ENCODE assay signal across 8 mouse cellular contexts in genomic region chr9:121285341-121286324, GRCm38 (mm10). TPM values are rescaled to one million over a fixed set of nuclear protein-coding genes. Genes with fewer than 3 reads are reported as not detected.
DNase-seq lines count a peak whose midpoint lies in the region; ATAC-seq and TF ChIP-seq lines count a peak whose summit lies in the region.

No protein-coding gene starts in this region.

- H3K4me3 ChIP-seq in forebrain, embryonic 14.5 days (ENCODE audit: low read depth, low read length), result peak overlapping the region; percentile 43
- H3K4me3 ChIP-seq in hindbrain, embryonic 10.5 days, result peak overlapping the region; percentile 56
- peak overlapping the region; percentile 52 for H3K4me3 ChIP-seq in limb, embryonic 10.5 days
- peak overlapping the region; percentile 56 for H3K4me3 ChIP-seq in midbrain, embryonic 10.5 days
- peak overlapping the region; percentile 51 for H3K4me3 ChIP-seq in spleen, adult 2 months (ENCODE audit: extremely low read depth, insufficient read depth, insufficient read length)

- no peaks in the 10 kb centered on the region for H3K27me3 ChIP-seq in forebrain, embryonic 14.5 days (replicated peaks; ENCODE audit: control insufficient read depth, insufficient read depth, low read length)
- H3K27me3 ChIP-seq in hindbrain, embryonic 10.5 days (ENCODE audit: insufficient read depth, poor library complexity, severe bottlenecking), result no peaks in the 10 kb centered on the region
- no peaks in the 10 kb centered on the region for H3K27me3 ChIP-seq in limb, embryonic 10.5 days (ENCODE audit: low read depth, poor library complexity, severe bottlenecking)
- no peaks in the 10 kb centered on the region for H3K27me3 ChIP-seq in midbrain, embryonic 10.5 days (ENCODE audit: low read depth, poor library complexity, severe bottlenecking)
- no peaks in the 10 kb centered on the region for H3K27me3 ChIP-seq in spleen, adult 2 months (ENCODE audit: control insufficient read depth, insufficient read depth, low read length)

- H3K27ac ChIP-seq in forebrain, embryonic 14.5 days (ENCODE audit: low read depth, low read length), result no peak overlapping the region
- H3K27ac ChIP-seq in hindbrain, embryonic 10.5 days, result peak overlapping the region; percentile 86
- peak overlapping the region; percentile 82 for H3K27ac ChIP-seq in limb, embryonic 10.5 days
- H3K27ac ChIP-seq in midbrain, embryonic 10.5 days (replicated peaks), result peak overlapping the region; percentile 84
- no peak overlapping the region for H3K27ac ChIP-seq in spleen, adult 2 months (ENCODE audit: insufficient read depth, low read length)

- TF ChIP-seq POLR2A in spleen, adult 2 months (IDR thresholded peaks at IDR 0.05; ENCODE audit: low read depth, low read length), result no peak

- WGBS in forebrain, embryonic 14.5 days, result 16% methylated on average over 29 of the region's 29 CpGs
- WGBS in hindbrain, embryonic 10.5 days, result 21% methylated on average over 29 of the region's 29 CpGs
- WGBS in limb, embryonic 10.5 days, result 27% methylated on average over 29 of the region's 29 CpGs
- WGBS in midbrain, embryonic 10.5 days, result 22% methylated on average over 29 of the region's 29 CpGs
- WGBS in spleen, adult 2 months, result 24% methylated on average over 29 of the region's 29 CpGs

- no peaks in the 10 kb centered on the region for H3K4me1 ChIP-seq in forebrain, embryonic 14.5 days (ENCODE audit: control insufficient read depth, insufficient read depth, low read length)
- H3K4me1 ChIP-seq in hindbrain, embryonic 10.5 days (replicated peaks), result peaks cover 14% of the 10 kb centered on the region
- H3K4me1 ChIP-seq in limb, embryonic 10.5 days, result peaks cover 6% of the 10 kb centered on the region
- H3K4me1 ChIP-seq in midbrain, embryonic 10.5 days, result peaks cover 11% of the 10 kb centered on the region
- H3K4me1 ChIP-seq in spleen, adult 2 months (ENCODE audit: control insufficient read depth, insufficient read depth, insufficient read length), result no peaks in the 10 kb centered on the region

- H3K4me2 ChIP-seq in forebrain, embryonic 14.5 days (ENCODE audit: low read length), result peak overlapping the region; percentile 65

- no peaks in the 10 kb centered on the region for H3K36me3 ChIP-seq in forebrain, embryonic 14.5 days (ENCODE audit: control insufficient read depth, insufficient read depth, low read length)
- H3K36me3 ChIP-seq in hindbrain, embryonic 10.5 days, result peaks cover 12% of the 10 kb centered on the region
- peaks cover 5% of the 10 kb centered on the region for H3K36me3 ChIP-seq in limb, embryonic 10.5 days
- H3K36me3 ChIP-seq in midbrain, embryonic 10.5 days, result peaks cover 14% of the 10 kb centered on the region
- H3K36me3 ChIP-seq in spleen, adult 2 months (ENCODE audit: control insufficient read depth, insufficient read depth, low read length), result no peaks in the 10 kb centered on the region

- ATAC-seq in forebrain, embryonic 14.5 days, result peak; percentile 88

- DNase-seq in layer of hippocampus, adult 9-11 months, result peak; percentile 59
- no peak for DNase-seq in layer of hippocampus, adult 8-10 months (ENCODE audit: low spot score in 2 of 2)
- peak; percentile 83 for DNase-seq in brain, adult 2 months (ENCODE audit: low read depth, low spot score)
- DNase-seq in forebrain, embryonic 14.5 days (ENCODE audit: low spot score), result peak; percentile 76
- peak; percentile 75 for DNase-seq in hindbrain, embryonic 10.5 days (ENCODE audit: low spot score)
- DNase-seq in limb, embryonic 10.5 days (ENCODE audit: low spot score), result peak; percentile 65
- peak; percentile 73 for DNase-seq in midbrain, embryonic 10.5 days (ENCODE audit: low spot score)
- DNase-seq in spleen, adult 2 months (ENCODE audit: low read depth in 1 of 2, low spot score in 2 of 2), result peak; percentile 70

- no peaks in the 10 kb centered on the region; the same call in 1 of the 2 replicates for H3K9me3 ChIP-seq in forebrain, embryonic 14.5 days (replicated peaks; ENCODE audit: control insufficient read depth, low read length)
- peaks cover 22% of the 10 kb centered on the region for H3K9me3 ChIP-seq in hindbrain, embryonic 10.5 days
- no peaks in the 10 kb centered on the region for H3K9me3 ChIP-seq in limb, embryonic 10.5 days (replicated peaks)
- peaks cover 24% of the 10 kb centered on the region for H3K9me3 ChIP-seq in midbrain, embryonic 10.5 days (replicated peaks)

- peak overlapping the region; percentile 62 for H3K9ac ChIP-seq in forebrain, embryonic 14.5 days (ENCODE audit: low read length)

- TF ChIP-seq CTCF in spleen, adult 2 months (IDR thresholded peaks at IDR 0.05; ENCODE audit: extremely low read depth, insufficient read depth, insufficient read length, insufficient replicate concordance), result no peak

RNA-seq across cellular contexts. Expression of gene Ulk4, which starts 8.6 kb away (rescaled TPM):
- total RNA-seq in layer of hippocampus, adult 8-10 months (2022), result 10 to 100 TPM in 2 of 4 experiments, 1 to 10 TPM in 2; 7.9 to 10.8 (median 9.9) TPM
- 105 and 131 TPM in 2 replicates for polyA plus RNA-seq in forebrain, embryonic 14.5 days (2014; fragmentation: Nextera tagmentation; extraction: Ambion mirVana)
- 123 and 131 TPM in 2 replicates for polyA plus RNA-seq in hindbrain, embryonic 10.5 days (2016; fragmentation: Nextera tagmentation; extraction: Ambion mirVana)
- polyA plus RNA-seq in limb, embryonic 10.5 days (2016; fragmentation: Nextera tagmentation; extraction: Ambion mirVana), result 119 and 140 TPM in 2 replicates
- polyA plus RNA-seq in midbrain, embryonic 10.5 days (2016; fragmentation: Nextera tagmentation; extraction: Ambion mirVana), result 147 and 155 TPM in 2 replicates
- 0.39 and 0.48 TPM in 2 replicates for polyA plus RNA-seq in spleen, adult 2 months (2012; rRNA removed)

RNA-seq across cellular contexts. Expression of gene Trak1, which starts 11.7 kb away (rescaled TPM):
- total RNA-seq in layer of hippocampus, adult 8-10 months (2022), result 100 to 1,000 TPM; 201 to 260 (median 228) TPM
- polyA plus RNA-seq in forebrain, embryonic 14.5 days (2014; fragmentation: Nextera tagmentation; extraction: Ambion mirVana), result 40.3 and 58.5 TPM in 2 replicates
- 24.1 and 33.1 TPM in 2 replicates for polyA plus RNA-seq in hindbrain, embryonic 10.5 days (2016; fragmentation: Nextera tagmentation; extraction: Ambion mirVana)
- 9.6 and 12.2 TPM in 2 replicates for polyA plus RNA-seq in limb, embryonic 10.5 days (2016; fragmentation: Nextera tagmentation; extraction: Ambion mirVana)
- 26.5 and 29.7 TPM in 2 replicates for polyA plus RNA-seq in midbrain, embryonic 10.5 days (2016; fragmentation: Nextera tagmentation; extraction: Ambion mirVana)
- 31.0 and 43.6 TPM in 2 replicates for polyA plus RNA-seq in spleen, adult 2 months (2012; rRNA removed)

Comparison
In these comparisons a context has a peak if more than half of its experiments do, and no peak if none do; other contexts are left out.
1. DNase-seq: peak in layer of hippocampus, adult 9-11 months (single experiment), brain, adult 2 months (single experiment), forebrain, embryonic 14.5 days (single experiment), hindbrain, embryonic 10.5 days (single experiment), limb, embryonic 10.5 days (single experiment), midbrain, embryonic 10.5 days (single experiment) and spleen, adult 2 months (2 of 2); none in layer of hippocampus, adult 8-10 months (0 of 2).
2. H3K27ac ChIP-seq: peak in hindbrain, embryonic 10.5 days (single experiment), limb, embryonic 10.5 days (single experiment) and midbrain, embryonic 10.5 days (single experiment); none in forebrain, embryonic 14.5 days (single experiment) and spleen, adult 2 months (single experiment).
3. RNA of gene Ulk4, which starts 8.6 kb away (polyA plus RNA-seq): 147 to 155 TPM in midbrain, embryonic 10.5 days, 119 to 140 TPM in limb, embryonic 10.5 days, 105 to 131 TPM in forebrain, embryonic 14.5 days and 123 to 131 TPM in hindbrain, embryonic 10.5 days; 0.39 to 0.48 TPM in spleen, adult 2 months; every median in the first group is over 10 times any median in the second.
4. Peak in every context shown above with its lines, with median percentiles within 50 percentile points of each other: H3K4me3 ChIP-seq.